Mouse (Mus musculus): ENCODE data around the gene Eif2d.

Gene Eif2d

DNA sequence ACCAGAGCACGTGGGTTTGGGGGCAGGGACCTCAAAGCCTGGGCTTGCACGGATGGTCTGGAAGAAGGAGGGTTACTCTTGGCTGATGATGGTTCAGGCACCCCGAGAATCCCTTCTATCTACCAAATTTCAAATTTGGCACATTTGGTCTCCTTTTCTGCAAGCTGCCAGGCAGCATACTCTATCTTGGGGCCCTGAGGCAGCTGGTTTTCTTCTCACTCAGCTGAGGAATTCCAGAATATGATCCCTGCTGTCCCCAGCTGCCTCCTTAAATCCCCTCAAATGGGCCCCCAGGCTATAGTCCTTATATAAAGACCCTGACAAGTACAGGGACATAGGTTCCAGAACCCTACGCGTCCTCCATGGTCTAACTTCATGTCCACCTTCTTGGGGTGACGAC, 60.4 kb downstream of the Eif2d start:
- DNase-seq (ENCODE audit: low spot score in 2 of 2) = no peak

DNA sequence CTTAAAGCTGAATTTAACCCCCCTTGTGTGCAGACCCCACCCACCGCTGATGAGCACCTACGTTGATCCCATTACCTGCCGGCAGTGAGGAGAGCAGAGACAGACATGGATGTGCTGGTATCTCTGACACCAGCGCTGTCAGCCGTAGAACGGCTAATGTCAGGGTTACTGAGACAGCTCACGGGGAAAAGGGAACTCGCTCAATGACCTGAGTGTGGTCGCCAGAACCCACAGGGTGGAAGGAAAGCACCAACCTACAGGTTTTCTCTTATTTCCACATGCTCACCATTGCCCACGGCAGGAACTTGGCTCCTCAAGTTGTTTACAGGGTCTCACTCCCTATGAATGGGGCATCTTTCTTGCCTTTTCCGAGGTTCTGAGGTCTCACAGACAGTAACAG, 66.0 kb downstream of the Eif2d start:
- DNase-seq (ENCODE audit: low spot score in 2 of 2) = no peak

DNA sequence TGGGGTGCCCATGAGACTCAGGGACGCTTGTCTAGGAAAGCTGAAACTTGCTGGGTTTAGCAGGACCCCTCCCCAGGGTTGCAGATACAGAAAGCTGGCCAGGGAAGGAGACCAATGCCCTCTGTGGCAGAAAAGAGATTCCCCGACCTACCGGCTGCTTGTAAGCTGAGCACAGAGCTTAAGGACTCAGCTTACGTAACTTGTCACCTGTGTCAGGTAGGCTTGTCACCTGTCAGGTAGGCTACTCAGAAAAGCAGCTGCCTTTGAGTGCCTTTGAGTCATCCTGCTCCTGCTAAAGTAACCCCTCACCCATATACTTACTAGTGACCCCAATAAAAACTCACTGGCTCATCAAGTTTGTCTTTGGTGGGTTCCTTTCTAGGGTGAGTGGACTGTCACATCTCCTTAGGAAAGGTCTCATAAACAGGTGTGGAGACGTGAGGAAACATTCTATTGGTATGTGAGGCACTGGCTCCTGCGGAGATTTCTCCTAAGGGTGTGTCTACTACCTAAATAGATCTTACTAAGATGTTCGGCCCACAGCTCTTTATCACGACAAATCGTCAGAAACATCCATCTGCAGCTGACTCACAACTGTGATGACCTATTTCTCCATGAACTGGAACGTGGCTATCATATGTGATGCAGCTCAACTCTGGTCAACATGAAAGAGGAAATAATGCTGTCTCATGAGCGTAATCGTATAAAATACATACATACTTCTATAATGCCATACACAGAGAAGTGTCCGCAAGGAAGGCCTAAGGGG, 69.0 kb downstream of the Eif2d start:
- no peak for DNase-seq (ENCODE audit: low spot score in 2 of 2)

DNA sequence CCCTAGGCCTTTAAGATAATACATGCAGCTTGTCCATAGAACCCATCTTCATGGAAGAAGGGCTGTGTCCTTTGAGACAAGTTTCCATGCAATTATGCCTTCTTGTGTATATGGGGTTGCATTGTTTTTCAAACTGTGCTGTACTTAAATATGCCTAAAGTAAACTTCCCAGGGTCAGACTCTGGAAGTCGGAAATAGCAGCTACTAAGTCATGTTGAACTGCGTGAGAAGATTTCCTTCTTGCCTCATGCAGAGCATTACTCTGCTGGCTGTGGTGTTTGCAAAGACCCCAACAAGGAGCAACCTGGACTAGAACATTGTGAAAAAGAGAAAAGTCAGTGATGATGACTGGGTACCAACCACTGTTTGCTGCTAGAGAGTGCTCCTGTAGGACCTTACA, 70.4 kb downstream of the Eif2d start:
- DNase-seq (ENCODE audit: low spot score in 2 of 2) = no peak

GRCm38 (mm10) chr1:131224848-131225471, 72.0 kb downstream of the Eif2d start:
- DNase-seq (ENCODE audit: low spot score in 2 of 2) = no peak

DNA sequence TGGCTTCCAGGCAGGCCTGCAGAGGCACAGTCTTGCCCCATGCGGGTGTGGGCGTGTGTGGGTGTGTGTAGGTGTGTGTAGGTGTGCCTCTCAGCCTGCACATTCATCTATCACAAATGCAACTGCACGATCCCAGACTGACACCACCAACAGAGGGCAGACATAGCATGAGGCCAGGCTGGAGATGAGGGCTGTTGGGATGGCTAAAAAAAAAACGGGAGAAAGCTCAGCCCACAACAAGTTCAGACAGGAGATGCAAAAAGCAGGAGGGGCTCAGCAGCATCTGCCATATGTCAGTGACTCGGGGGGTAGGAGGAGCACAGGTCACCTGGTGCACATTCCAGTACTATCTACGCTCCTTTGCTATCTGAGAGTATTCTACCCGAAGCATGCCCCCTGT, 75.2 kb downstream of the Eif2d start:
- no peak for DNase-seq (ENCODE audit: low spot score in 2 of 2)

DNA sequence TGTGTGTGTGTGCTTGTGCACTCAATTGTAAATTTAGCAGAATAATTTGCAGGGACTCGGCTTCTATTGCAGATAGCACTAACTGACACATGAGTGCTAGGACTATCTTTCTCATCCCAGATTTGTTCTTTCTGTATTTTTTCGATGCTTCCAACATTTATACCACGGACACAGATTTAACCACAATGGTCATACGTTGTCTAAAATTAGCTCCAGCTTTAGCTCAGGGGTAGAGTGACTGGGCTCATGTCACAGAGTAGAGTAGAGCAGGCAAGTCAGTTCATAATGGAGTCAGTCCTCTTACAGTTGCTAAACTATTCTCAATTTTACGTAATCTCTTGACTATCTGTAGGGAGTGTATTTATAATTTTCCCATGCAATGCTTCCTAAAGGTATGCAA, 75.7 kb downstream of the Eif2d start:
- DNase-seq (ENCODE audit: low spot score in 2 of 2) = no peak

- no peak for DNase-seq (ENCODE audit: low spot score in 2 of 2)
Observed at GRCm38 (mm10) chr1:131233527-131233926, 80.5 kb downstream of the Eif2d start.

GRCm38 (mm10) chr1:131236077-131236476, 83.1 kb downstream of the Eif2d start:
- no peak for DNase-seq (ENCODE audit: low spot score in 2 of 2)
